Mouse (Mus musculus): Measurements from ENCODE around the gene Wdfy2.

Gene Wdfy2

DNA sequence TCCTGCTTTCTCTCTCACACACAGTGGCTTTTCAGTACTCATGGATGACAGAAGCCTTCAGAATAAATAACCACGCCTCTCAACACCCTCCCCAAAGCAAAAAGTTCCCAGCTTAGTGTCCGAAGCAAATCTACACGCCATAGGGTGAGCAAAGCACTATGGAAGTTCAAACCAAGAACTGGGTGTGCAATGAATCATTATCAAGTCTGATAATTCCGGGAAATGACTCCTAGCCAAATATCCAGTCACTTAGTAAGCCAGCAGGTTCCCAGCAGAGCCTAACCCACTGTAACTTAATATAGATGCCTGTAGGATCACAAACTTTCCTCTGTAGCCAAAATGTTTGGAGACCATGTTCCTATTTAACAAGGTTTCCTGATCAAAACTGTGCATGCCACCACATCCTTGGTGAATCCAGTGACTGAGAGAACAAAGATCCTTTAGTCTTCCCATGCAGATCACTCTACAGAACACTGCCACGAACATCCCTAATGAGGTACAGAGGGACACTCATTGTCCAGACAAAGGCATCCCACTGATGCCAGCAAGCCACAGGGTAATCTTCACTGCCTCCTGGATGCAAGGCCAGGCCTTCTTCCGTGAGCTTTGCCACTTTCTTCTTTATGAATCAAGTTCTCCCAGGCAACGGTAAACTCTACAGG lies 154.5 kb downstream of the Wdfy2 start:
- TF ChIP-seq GATA4 (IDR thresholded peaks at IDR 0.05; ENCODE audit: insufficient replicate concordance, low read length): no peak

DNA sequence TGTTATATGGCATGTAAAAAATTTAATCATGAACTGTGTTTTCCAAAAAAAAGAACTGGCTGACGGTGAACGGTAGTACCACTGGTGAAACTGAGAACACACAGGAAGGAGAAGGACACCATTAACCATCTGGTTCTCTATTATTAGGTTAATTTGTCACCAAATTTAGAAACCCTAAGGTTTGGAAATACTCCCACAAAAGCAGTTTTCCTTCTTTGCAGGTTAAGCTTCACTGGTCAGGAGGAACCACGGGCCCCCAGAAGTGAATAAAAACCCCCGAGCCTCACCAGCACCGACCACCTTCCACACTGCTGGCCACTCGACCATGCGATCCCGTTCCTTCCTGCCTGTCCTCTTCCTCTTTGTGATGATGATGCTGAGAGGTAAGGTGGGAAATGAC lies 160.3 kb downstream of the Wdfy2 start, which contains the start of gene Defb47:
Gene Defb47 (plus strand): TSS at position 301 of the 400 bp plus-strand sequence.
- no peak for TF ChIP-seq GATA4 (IDR thresholded peaks at IDR 0.05; ENCODE audit: insufficient replicate concordance, low read length)

DNA sequence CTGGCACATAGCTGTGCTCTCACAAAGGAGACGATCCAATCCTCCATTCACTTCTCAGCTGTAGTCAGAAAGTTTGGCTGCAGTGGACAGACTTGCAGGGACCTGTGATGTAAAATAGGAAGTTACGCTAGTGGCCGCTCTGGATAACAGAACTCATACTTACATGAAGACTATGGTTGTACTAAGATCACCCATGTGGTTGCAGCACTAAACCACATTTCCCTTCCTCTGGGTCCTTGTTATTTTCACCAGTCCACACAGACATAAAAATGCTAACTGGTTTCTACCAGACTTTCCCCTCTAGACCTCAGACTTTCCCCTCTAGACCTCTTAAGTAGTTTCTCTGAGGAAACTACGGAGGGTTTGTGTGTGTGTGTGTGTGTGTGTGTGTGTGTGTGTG lies 161.5 kb downstream of the Wdfy2 start:
- no peak for TF ChIP-seq GATA4 (IDR thresholded peaks at IDR 0.05; ENCODE audit: insufficient replicate concordance, low read length)

DNA sequence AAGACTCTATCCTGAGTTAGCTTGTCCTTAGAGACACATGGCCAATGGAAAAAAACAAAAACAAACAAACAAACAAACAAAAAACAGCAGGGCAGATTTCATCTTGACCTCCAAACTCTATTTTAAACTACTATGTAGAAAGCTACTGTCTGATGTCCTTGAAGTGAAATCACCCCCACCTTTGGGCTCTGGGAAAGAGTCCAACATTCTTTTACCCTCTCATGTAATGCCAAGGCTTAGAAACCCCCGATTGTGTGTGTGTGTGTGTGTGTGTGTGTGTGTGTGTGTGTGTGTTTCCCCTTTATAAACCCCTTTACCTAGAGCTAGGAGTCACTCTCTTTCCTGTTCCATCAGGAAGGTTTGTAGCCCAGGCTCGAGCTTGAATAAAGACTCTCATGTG lies 165.1 kb downstream of the Wdfy2 start:
- TF ChIP-seq GATA4 (IDR thresholded peaks at IDR 0.05; ENCODE audit: insufficient replicate concordance, low read length): no peak

Data from liver, adult (tissue).